Mouse (Mus musculus) urinary bladder, adult 2 months (tissue): ENCODE data around the gene Washc4. TPM values are rescaled to one million over a fixed set of nuclear protein-coding genes. Genes with fewer than 3 reads are reported as not detected.
"Not testable (repeated sequence)": the region's sequence is repeated elsewhere in the genome, so short reads cannot be mapped to it uniquely, and the experiment has no call there.

Source experiments
- DNase-seq: peaks from one replicate; pipeline ENCODE4 v3.0.0; 2022; ENCODE audit warnings: low spot score
- polyA plus RNA-seq: library from polyadenylated mRNA; depleted of rRNA; stranded (reverse); fragments of >200 nt; gene quantifications from 2 replicates; pipeline ENCODE4 v1.2.3, GENCODE M21; 2012; rRNA removed

The Washc4 gene
- 11.4 and 13.7 TPM in 2 replicates for polyA plus RNA-seq

- peak; percentile 97 for DNase-seq
Measured at GRCm38 (mm10) chr10:83543439-83544102, at the start of gene Washc4. Gene Washc4, plus strand, starts transcription at chr10:83543752.

- no peak for DNase-seq
Measured at GRCm38 (mm10) chr10:83497321-83497720, 46.2 kb upstream of the Washc4 start.

- DNase-seq: no peak
Measured at GRCm38 (mm10) chr10:83508962-83509660, 34.4 kb upstream of the Washc4 start.

GRCm38 (mm10) chr10:83511304-83511703 lies 32.2 kb upstream of the Washc4 start:
- no peak for DNase-seq

- no peak for DNase-seq
Measured at GRCm38 (mm10) chr10:83513736-83514135, 29.8 kb upstream of the Washc4 start.

- no peak for DNase-seq
Measured at GRCm38 (mm10) chr10:83520990-83521389, 22.6 kb upstream of the Washc4 start.

- not testable (repeated sequence) for DNase-seq
Measured at GRCm38 (mm10) chr10:83524238-83524637, 19.3 kb upstream of the Washc4 start.

- no peak for DNase-seq
Measured at GRCm38 (mm10) chr10:83530384-83530967, 13.1 kb upstream of the Washc4 start.

GRCm38 (mm10) chr10:83533258-83533909 lies 10.2 kb upstream of the Washc4 start:
- DNase-seq: peak; percentile 33

- peak; percentile 42 for DNase-seq
Measured at GRCm38 (mm10) chr10:83533910-83534283, 9.7 kb upstream of the Washc4 start, which contains the start of gene Aldh1l2. Gene Aldh1l2, minus strand, starts transcription at chr10:83534140.

- no peak for DNase-seq
Measured at GRCm38 (mm10) chr10:83536436-83536835, 7.1 kb upstream of the Washc4 start.

- no peak for DNase-seq
Measured at GRCm38 (mm10) chr10:83539311-83539980, 4.1 kb upstream of the Washc4 start.

GRCm38 (mm10) chr10:83540092-83540491 lies 3.5 kb upstream of the Washc4 start:
- no peak for DNase-seq

GRCm38 (mm10) chr10:83542241-83542640 lies 1.3 kb upstream of the Washc4 start:
- no peak for DNase-seq

GRCm38 (mm10) chr10:83544103-83544479 lies 539 bp downstream of the Washc4 start:
- DNase-seq: no peak

GRCm38 (mm10) chr10:83545341-83545740 lies 1.8 kb downstream of the Washc4 start:
- no peak for DNase-seq

- no peak for DNase-seq
Measured at GRCm38 (mm10) chr10:83563005-83563404, 19.5 kb downstream of the Washc4 start.

- no peak for DNase-seq
Measured at GRCm38 (mm10) chr10:83565449-83566441, 22.2 kb downstream of the Washc4 start.

GRCm38 (mm10) chr10:83590801-83591200 lies 47.2 kb downstream of the Washc4 start:
- DNase-seq: no peak

- DNase-seq: no peak
Measured at GRCm38 (mm10) chr10:83592616-83593015, 49.1 kb downstream of the Washc4 start.

GRCm38 (mm10) chr10:83594526-83594925 lies 51.0 kb downstream of the Washc4 start:
- no peak for DNase-seq
